Mouse (Mus musculus) G1E (cell line): ENCODE measurements around the gene Grin2c.

ENCODE experiments used
- CTCF ChIP-seq: IDR thresholded peaks from 2 replicates; pipeline ENCODE4 v1.5.1; 2012; ENCODE audit warnings: low read depth, low read length, inconsistent platforms, mixed read lengths
- GATA1 ChIP-seq: IDR thresholded peaks from 2 replicates; pipeline ENCODE4 v1.6.1; 2012; ENCODE audit warnings: borderline replicate concordance, low read length, inconsistent platforms, mixed read lengths
- GATA2 ChIP-seq: IDR thresholded peaks from 2 replicates; pipeline ENCODE4 v1.6.1; 2012; ENCODE audit warnings: low read depth, low read length, inconsistent platforms, borderline replicate concordance
- POLR2AphosphoS5 ChIP-seq: IDR thresholded peaks from 2 replicates; pipeline ENCODE4 v1.6.1; 2012; ENCODE audit warnings: low read depth, low read length, inconsistent platforms; ENCODE audit not compliant: insufficient replicate concordance
- TAL1 ChIP-seq: conservative IDR thresholded peaks from 2 replicates; pipeline ENCODE4 v1.6.1; 2012; ENCODE audit warnings: low read depth, low read length, inconsistent platforms, mixed read lengths

DNA sequence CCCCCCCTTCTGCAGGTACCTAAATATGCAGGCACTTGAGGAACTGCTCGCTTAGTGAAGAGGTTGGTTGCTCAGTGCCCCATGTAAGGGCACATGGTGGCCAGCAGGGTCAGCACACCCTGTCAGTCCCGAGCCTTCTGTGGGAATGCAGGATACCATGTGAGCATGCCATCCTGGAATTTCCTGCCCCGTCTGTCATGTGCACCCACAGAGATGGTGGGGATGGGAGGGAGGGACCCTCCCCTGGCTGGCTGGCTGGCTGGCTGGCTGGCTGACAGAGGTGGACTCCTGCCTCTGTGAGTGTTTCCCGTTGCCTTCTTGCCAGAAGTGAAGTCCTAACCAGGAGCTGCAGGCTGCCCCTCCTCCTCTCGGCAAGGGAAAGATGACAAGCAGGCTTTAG lies 44.5 kb downstream of the Grin2c start:
- no peak for TF ChIP-seq CTCF
- TF ChIP-seq GATA2 = no peak
- no peak for TF ChIP-seq POLR2AphosphoS5
- no peak for TF ChIP-seq TAL1
- TF ChIP-seq GATA1 = no peak
